Mouse (Mus musculus): ENCODE data around the gene Man2a2.
"Not testable (repeated sequence)": the region's sequence is repeated elsewhere in the genome, so short reads cannot be mapped to it uniquely, and the experiment has no call there.

Gene Man2a2

GRCm38 (mm10) chr7:80400099-80400498, 28.9 kb upstream of the Man2a2 start:
- peak; percentile 71 for DNase-seq

- DNase-seq = no peak
Observed at GRCm38 (mm10) chr7:80398654-80399444, 27.7 kb upstream of the Man2a2 start.

- DNase-seq = no peak
Observed at GRCm38 (mm10) chr7:80397986-80398385, 26.8 kb upstream of the Man2a2 start.

GRCm38 (mm10) chr7:80396427-80396826, 25.3 kb upstream of the Man2a2 start:
- DNase-seq = not testable (repeated sequence)

- DNase-seq = no peak
Observed at GRCm38 (mm10) chr7:80394600-80394999, 23.4 kb upstream of the Man2a2 start.

- DNase-seq = no peak
Observed at GRCm38 (mm10) chr7:80392119-80392518, 20.9 kb upstream of the Man2a2 start.

GRCm38 (mm10) chr7:80387633-80388543, 16.7 kb upstream of the Man2a2 start, which contains the start of gene Fes:
Gene Fes (minus strand): TSS chr7:80387946.
- DNase-seq = peak; percentile 86

- DNase-seq = peak; percentile 58
Observed at GRCm38 (mm10) chr7:80387033-80387632, 16.0 kb upstream of the Man2a2 start.

- DNase-seq = peak; percentile 97
Observed at GRCm38 (mm10) chr7:80386235-80386930, 15.2 kb upstream of the Man2a2 start.

GRCm38 (mm10) chr7:80382919-80383318, 11.7 kb upstream of the Man2a2 start:
- no peak for DNase-seq

- DNase-seq = peak; percentile 57
Observed at GRCm38 (mm10) chr7:80379531-80379930, 8.4 kb upstream of the Man2a2 start.

GRCm38 (mm10) chr7:80377471-80377870, 6.3 kb upstream of the Man2a2 start:
- peak; percentile 79 for DNase-seq

GRCm38 (mm10) chr7:80376192-80376591, 5.0 kb upstream of the Man2a2 start:
- DNase-seq = no peak

GRCm38 (mm10) chr7:80375376-80376039, 4.3 kb upstream of the Man2a2 start:
- DNase-seq = no peak

- no peak for DNase-seq
Observed at GRCm38 (mm10) chr7:80374733-80375132, 3.6 kb upstream of the Man2a2 start.

GRCm38 (mm10) chr7:80374280-80374679, 3.1 kb upstream of the Man2a2 start:
- DNase-seq = no peak

- DNase-seq = no peak
Observed at GRCm38 (mm10) chr7:80373850-80374249, 2.7 kb upstream of the Man2a2 start.

- DNase-seq = no peak
Observed at GRCm38 (mm10) chr7:80373352-80373751, 2.2 kb upstream of the Man2a2 start.

- no peak for DNase-seq
Observed at GRCm38 (mm10) chr7:80372667-80373066, 1.5 kb upstream of the Man2a2 start.

GRCm38 (mm10) chr7:80372166-80372565, 991 bp upstream of the Man2a2 start:
- DNase-seq = no peak

GRCm38 (mm10) chr7:80370649-80371040, 530 bp downstream of the Man2a2 start:
- DNase-seq = peak; percentile 87

GRCm38 (mm10) chr7:80369967-80370431, 1.2 kb downstream of the Man2a2 start:
- DNase-seq = no peak

Data from kidney, postnatal 10 days (tissue).